Mouse (Mus musculus) heart, postnatal 14 days (tissue): ENCODE measurements around the gene AU040320. TPM values are rescaled to one million over a fixed set of nuclear protein-coding genes. Genes with fewer than 3 reads are reported as not detected.

ENCODE experiments used
- DNase-seq, 2 experiments: peaks; one replicate each; pipeline ENCODE4 v3.0.0; 2021 to 2022
- intact Hi-C: fragments of 180-260 bp; cut with DNase I; formaldehyde crosslinking; loops from one replicate; pipeline ENCODE4 v1.15.1; 2025
- total RNA-seq, 2 experiments: library from RNA; stranded (reverse); gene quantifications; 2 replicates each; pipeline ENCODE4 v1.2.3; 2021

The AU040320 gene
- total RNA-seq, 2 experiments from 2014 or later: 29.9 to 30.3 TPM

DNA sequence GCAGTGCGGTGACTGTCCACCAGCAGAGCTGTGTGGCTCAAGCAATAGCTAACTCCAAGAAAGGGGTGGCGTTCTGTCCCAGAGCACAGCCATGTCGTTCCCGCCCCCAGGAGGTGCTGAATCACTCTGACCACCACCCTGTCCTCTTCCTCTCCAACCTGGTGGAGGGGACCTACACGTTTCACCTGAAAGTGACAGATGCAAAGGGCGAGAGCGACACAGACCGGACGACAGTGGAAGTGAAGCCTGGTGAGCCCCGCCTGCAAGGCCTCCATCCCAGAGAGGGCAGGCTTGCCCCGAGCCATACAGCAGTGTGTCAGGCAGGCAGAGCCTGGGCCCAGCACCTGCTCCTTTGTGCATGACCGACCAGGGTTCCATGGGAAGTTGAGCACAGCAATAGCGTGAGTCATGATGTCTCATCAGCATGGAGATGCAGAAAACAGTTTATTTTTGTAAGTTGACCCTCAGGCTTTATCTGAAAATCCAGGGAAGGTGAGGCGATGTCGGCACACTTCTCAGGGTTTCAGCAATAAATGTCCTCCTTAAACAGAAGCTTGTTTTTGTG, 87.7 kb downstream of the AU040320 start:
- DNase-seq: no peak
- intact Hi-C loops: loop anchor here (1.0 to 2.0 kb wide), 3 partner anchors 88 to 285 kb away; partner anchors contain the start of genes AU040320, Clspn and Ncdn

- DNase-seq: no peak
- intact Hi-C loops: no loop called here
These were observed 89.6 kb downstream of the AU040320 start for GRCm38 (mm10) chr4:126842911-126843310.

GRCm38 (mm10) chr4:126845664-126846063, 92.3 kb downstream of the AU040320 start:
- intact Hi-C loops: no loop called here
- no peak for DNase-seq

DNA sequence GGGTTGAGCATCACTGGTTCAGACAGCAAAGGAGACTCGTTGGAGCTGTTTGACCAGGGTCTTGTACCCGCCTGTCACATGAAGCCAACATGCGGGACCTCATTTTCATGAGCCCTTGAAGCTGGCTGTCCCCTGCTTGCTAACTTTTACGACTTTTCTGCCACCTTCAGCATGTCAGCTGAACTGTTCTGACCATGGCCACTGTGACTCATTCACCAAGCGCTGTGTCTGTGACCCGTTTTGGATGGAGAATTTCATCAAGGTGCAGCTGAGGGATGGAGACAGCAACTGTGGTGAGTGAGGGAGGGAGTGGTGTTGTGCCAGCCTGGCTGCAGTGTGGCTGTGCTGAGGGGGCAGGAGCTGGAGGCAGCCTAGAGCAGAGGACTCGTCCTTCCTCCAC, 93.6 kb downstream of the AU040320 start:
- intact Hi-C loops: no loop called here
- DNase-seq: no peak

DNA sequence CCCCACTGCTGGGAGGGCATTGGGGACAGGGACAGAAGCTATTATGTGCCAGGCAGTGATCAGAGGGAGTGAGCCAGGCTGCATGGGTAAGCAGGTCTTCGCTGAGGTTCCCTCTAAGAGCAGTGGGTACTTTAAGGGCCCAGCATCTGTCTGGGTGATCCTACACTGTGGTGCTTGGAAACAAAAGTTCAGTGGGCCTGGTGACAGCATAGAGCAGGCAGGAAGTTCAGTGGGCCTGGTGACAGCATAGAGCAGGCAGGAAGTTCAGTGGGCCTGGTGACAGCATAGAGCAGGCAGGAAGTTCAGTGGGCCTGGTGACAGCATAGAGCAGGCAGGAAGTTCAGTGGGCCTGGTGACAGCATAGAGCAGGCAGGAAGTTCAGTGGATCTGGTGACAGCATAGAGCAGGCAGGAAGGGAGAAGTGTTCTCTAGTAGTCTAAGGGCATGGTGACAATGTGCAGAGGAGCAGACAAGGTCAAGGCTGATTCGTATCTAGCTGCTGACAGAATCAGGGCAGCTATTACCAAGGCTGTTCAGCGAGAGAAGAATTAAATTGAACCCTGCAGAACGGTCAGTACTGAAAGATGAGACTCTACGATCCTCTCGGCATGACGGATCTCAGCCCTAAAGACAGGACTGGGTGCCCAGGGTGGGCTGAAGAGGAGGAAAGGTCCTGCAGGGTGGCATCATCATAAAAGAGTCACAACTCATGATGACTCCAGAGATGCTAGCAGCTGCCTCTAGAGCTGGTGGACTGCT, 96.9 kb downstream of the AU040320 start:
- no peak for DNase-seq
- intact Hi-C loops: no loop called here

DNA sequence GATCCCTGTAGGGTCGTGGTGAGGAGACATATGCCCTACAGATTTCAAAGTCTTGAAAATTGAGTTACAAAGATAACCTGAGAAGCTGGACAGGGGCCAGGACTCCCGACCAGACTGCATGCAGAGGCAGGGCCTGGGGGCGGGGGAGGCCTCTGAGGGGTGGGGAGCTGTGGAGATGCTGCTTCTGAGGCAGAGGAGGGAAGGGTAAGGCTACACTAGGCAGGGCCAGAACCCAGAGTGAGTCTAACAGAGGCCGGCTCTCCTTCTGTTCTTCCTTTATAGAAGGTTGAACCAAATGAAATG, 97.4 kb downstream of the AU040320 start:
- intact Hi-C loops: no loop called here
- DNase-seq: no peak

DNA sequence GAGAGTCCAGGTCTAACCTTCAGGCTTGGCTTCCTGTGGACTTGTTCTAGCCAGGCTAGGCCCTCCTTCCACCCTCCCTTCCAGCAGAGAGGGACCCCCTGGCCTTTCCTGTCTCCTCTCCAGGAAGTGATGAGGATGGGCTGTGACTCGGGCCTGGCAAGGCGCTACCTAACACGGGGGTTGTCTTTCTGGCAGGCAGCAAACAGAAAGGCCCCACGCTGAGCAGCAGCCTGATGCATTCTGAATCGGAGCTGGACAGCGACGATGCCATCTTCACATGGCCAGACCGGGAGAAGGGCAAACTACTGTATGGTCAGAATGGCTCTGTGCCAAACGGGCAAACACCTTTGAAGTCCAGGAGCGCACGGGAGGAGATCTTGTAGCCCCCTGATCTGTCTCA, 99.6 kb downstream of the AU040320 start:
- no peak for DNase-seq
- intact Hi-C loops: no loop called here

DNA sequence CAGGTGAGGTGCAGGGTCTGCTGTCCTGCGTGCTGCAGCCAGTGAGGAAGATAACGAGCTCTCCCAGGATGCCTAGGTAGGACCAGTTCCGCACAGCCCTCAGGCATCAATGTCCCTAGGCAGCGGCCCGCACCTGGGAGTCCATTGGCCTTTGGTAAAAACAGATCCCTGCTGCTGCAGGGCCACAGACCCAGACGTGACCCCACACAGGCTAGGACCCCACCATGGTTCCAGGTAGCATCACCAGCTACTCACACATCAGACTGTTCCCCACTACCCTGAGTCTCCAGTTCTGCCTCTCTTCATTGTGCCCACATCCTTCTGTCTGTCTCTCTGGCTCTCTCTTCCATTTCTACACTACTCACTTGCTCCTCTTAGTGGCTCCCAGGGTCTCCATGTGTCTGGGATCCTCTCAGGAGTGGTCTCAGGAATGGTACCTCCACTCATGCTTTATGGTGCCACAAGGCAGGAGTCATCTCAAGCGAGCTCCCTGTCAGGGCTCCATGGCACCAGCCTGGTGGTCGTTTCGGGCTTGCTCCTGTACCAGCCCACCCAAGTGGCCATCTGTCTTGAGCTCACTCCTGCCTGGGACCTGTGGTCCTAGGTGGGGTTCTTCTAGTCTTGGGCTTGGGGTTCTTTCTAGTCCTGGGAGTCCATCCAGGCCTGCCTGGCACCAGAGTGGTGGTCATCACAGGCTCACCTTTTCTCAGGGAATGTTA, 107.1 kb downstream of the AU040320 start:
- intact Hi-C loops: no loop called here
- DNase-seq: no peak

DNA sequence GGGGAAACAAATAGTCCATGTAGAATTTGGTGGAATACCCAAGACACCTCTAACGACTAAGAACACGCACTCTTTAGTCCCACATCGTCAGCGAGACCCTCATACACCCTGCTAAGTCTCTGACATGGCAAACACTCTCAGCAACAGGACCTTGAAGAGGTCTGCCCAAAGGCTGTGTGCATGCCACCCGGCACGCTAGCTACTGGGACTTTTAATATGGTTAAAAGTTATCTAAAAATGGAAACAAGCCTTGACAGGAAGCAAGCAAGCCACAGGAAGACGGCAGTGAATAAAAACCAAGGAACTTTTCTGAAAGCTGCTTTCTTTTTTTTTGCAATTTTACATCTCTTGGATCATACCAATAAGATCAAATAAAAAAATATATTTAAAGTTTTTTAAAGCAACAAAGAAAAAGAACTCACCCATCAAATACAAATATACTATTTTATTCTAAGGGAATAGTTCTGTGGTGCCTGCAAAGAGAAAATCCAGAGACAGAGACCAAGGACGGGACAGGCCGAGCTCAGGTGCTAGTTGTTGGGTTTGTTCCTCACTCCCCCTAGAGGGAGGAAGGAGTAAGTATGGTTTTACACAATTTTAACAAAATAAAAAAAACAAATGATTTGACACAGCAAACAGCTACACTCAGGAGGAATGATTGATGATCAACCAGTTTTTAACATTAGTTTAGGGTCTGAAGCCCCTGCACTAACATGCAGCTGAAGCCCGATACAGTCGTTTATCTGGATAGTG, 108.3 kb downstream of the AU040320 start:
- intact Hi-C loops: no loop called here
- no peak for DNase-seq

GRCm38 (mm10) chr4:126868699-126869098, 115.4 kb downstream of the AU040320 start:
- no peak for DNase-seq
- intact Hi-C loops: no loop called here

DNA sequence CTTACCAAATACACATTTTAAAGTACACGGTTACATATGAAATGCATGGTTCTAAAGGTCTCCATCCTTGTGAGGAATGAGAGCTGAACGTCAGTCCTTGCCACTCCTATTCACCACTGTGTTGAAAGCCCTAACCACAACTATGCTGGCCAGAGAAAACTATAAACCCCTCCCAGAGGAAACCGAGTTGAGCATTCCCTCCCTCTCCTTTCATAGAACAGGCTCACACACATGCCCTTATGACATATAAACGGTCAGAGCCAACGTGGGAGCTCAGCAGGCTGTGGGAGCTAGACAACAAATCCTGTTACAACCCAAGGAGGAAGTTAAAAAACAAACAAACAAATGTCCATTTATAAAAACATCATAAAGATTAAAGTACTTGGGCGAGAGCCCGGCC, 119.4 kb downstream of the AU040320 start:
- intact Hi-C loops: no loop called here
- DNase-seq: no peak

DNA sequence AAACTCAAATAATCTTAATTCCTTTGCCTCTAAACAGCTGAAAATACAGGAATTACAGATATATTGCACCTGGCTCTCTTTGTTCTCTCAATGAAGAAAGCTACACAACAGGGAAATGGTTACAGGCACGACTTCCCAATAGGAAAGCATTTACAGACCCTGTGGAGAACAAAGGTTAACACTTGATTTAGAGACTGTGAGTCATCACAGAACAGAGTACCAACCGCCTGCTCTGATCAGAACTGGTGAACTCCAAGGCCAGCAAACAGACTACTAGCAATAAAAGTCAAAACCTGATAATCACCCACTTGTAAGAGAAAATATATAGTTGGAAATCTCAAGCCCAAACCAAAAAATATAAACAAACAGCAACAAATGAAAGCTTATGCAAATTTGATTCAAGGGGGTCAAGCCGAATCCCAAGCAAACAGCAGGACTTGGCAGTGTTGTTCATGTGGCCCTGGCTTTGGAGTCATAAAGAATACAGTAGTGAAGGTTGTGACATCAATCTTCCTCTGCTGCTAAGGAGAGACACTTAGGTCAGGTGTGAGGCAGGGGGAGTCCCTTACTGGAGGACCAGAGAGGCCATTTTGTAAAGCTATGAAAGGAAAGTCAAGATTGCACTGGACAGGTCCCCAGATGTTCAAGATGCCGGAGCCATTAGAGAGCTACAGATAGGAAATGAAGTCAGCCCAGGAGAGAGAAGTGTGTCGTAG, 126.4 kb downstream of the AU040320 start:
- intact Hi-C loops: no loop called here
- no peak for DNase-seq

- intact Hi-C loops: no loop called here
These were observed 130.3 kb downstream of the AU040320 start for GRCm38 (mm10) chr4:126883602-126884001.

GRCm38 (mm10) chr4:126885953-126886352, 132.6 kb downstream of the AU040320 start:
- intact Hi-C loops: no loop called here
- DNase-seq: no peak

More at GRCm38 (mm10) chr4:126883602-126884001, 130.3 kb downstream of the AU040320 start:
- no peak for DNase-seq

DNA sequence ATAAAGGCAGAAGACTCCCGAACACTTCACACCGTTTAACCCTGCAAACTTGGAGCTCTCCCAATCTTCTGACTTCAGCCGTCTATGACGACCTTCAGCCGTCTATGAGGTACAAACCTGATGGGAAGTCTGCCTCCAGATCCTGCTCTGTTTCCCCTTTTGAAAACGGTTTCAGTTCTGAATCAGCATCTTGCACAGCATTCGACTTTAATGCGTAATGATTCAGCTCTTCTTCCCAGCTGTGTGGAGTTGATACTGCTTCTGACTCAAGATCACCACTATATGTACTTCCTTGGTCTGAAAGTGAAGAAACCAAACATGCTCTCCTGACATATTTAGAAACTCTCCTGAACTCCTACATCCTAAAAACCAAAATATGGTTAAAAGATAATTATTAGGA, 136.5 kb downstream of the AU040320 start:
- intact Hi-C loops: no loop called here
- DNase-seq: no peak

Other genes starting within 250 kb of the AU040320 start
- gene Ago4, start 220.1 kb upstream of the AU040320 start, total RNA-seq: 1 to 10 TPM; 5.4 to 5.5 TPM
- gene Clspn, start 196.6 kb upstream of the AU040320 start, total RNA-seq: 1 to 10 TPM; 1.9 to 4.6 TPM
- 1 to 10 TPM; 7.7 to 8.4 TPM for gene 5730409E04Rik, start 143.7 kb upstream of the AU040320 start, total RNA-seq
- gene Psmb2, start 75.9 kb upstream of the AU040320 start, total RNA-seq: 100 to 1,000 TPM; 121 to 122 TPM
- not detected for gene Tfap2e, start 17.3 kb upstream of the AU040320 start, total RNA-seq
- gene Ncdn, start 106 bp upstream of the AU040320 start, total RNA-seq: 10 to 100 TPM; 12.5 to 15.0 TPM
- 10 to 100 TPM; 26.0 to 27.8 TPM for gene Zmym4, start 214.6 kb downstream of the AU040320 start, total RNA-seq